Mouse (Mus musculus) embryonic fibroblast, embryonic 13.5 days (primary cell): ENCODE measurements around the gene Glb1l.

Source experiments
- CTCF ChIP-seq: IDR thresholded peaks from 2 replicates; pipeline ENCODE4 v1.5.1; 2011; ENCODE audit warnings: mild to moderate bottlenecking, control low read depth, low read length, moderate library complexity, borderline replicate concordance; ENCODE audit not compliant: insufficient read depth
- POLR2A ChIP-seq: IDR thresholded peaks from 2 replicates; pipeline ENCODE4 v1.6.1; 2011; ENCODE audit warnings: low read depth, mild to moderate bottlenecking, control low read depth, low read length, moderate library complexity

DNA sequence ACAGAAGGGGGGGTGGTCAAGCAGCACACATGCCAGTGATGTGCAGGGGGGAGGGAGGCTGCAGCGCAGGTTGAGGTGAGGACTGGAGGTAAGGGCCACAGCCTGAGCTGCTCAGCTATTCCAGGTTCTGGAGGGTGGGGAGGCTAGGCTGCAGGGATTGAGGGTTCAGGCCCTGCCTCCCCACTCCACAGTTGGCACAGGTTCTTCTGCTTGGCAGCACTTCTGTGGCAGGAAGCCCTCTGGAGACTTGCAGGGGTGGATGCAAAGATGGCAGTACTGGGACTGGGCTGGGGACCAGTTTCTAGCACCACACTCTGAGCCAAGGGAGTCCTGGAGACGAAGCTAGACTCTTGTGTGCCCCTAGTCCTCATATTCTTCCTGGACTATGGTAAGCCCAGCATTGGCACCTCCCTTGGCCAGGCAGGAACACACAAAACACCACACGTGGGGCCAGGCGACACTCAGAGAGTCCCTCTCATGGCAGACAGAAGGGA lies 29.2 kb downstream of the Glb1l start:
- TF ChIP-seq CTCF (no peak), POLR2A (no peak)
